Mouse (Mus musculus): Measurements from ENCODE around the gene Pou2f2.
"Not testable (repeated sequence)": the region's sequence is repeated elsewhere in the genome, so short reads cannot be mapped to it uniquely, and the experiment has no call there.

The Pou2f2 gene

GRCm38 (mm10) chr7:25056951-25057350 lies 122.6 kb downstream of the Pou2f2 start:
- no peak for DNase-seq

GRCm38 (mm10) chr7:25052587-25052986 lies 126.9 kb downstream of the Pou2f2 start:
- no peak for DNase-seq

GRCm38 (mm10) chr7:25049295-25049930 lies 130.1 kb downstream of the Pou2f2 start:
- no peak for DNase-seq

- no peak for DNase-seq
These were observed 132.2 kb downstream of the Pou2f2 start for GRCm38 (mm10) chr7:25047363-25047762.

GRCm38 (mm10) chr7:25044599-25044998 lies 134.9 kb downstream of the Pou2f2 start:
- not testable (repeated sequence) for DNase-seq

- DNase-seq: no peak
These were observed 137.6 kb downstream of the Pou2f2 start for GRCm38 (mm10) chr7:25041921-25042320.
